Mouse (Mus musculus) embryo, embryonic 11 days (tissue): ENCODE measurements around the gene Slc6a6.
A peak's percentile ranks its signal among the peaks of the same experiment; 100 is the strongest.

ENCODE experiments used
- DNase-seq: peaks from one replicate; pipeline ENCODE4 v3.0.0-alpha.2; 2015

The Slc6a6 gene

DNA sequence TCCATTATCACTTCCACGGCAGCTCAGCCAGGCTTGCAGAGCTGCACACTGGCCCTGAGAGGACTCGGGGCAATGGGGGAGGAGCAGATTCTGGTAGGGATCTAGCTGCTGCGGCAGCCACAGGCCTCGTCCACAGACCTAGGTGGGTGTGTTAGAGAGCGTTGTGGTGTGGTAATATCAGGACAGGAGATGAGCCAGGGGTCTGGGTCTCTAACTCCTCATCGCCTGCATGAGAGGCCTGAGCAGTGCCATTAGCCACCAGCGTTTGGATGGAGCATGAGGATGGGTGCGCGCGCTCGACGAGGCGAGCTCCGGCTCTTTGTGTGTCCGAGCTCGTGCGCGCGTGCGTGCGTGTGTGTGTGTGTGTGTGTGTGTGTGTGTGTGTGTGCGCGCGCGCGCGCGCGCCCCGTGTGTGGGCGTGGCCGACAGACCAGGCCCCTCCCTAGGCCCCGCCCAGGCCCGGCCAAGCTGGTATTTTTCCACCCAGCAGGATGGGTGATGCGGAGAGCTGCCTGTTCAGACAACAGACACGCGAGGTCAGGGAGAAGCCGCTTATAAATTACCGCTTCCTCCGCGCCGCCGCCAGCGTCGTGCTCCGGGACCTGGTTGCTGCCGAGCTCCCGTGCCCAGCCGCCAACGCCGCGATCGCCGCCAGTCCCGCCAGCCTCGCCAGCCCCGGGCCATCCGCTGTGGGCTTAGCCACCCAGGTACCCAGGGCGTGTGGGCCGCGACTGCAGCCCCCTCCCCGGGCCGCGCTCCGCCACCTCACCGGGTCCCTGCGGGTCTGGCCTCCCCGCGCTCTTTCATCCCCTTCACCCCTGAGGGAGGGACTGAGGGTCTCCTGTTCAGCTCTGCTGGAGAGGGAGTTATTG lies at the start of gene Slc6a6:
TSS of gene Slc6a6 (plus strand) at position 452 of the 872 bp plus-strand sequence.
- DNase-seq, result peak; percentile 96

DNA sequence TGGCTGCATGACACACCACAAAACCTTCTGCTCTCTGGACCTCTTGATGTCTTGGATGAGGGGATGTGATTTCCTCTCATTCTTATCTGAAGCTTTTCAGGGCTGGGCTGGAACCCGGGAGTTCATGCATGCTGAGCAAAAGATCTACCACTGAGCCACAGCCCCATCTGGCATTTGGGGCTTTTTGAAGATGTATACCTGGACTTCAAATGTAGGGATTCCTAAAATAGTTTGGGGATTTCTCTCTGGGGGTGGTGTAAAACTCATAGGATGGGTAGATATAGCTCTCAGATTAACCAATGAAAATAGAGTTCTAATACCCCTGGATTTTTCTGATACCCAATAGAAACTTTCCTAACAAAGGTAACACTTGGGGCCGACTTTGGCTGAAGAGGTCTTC lies 49.4 kb upstream of the Slc6a6 start:
- no peak for DNase-seq

DNA sequence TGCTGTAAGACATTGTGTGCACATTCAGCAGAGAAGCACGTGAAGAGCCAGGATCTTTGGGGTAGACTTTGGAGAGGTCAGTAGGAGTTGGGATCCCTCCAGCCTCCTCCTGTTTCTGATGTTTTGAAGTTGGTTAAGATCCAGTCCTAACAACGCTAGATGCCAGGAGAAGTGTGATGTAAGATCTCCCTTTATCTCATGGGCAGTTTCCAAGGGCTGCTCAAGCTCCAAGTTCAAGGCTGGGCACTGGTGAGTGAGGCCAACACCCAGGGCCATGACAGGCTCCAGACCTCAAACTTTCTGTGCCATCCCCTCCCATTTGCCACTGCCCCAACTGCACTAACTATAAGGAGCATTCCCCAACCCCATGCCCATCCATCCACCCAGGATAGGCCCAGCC lies 49.0 kb upstream of the Slc6a6 start:
- DNase-seq, result no peak

GRCm38 (mm10) chr6:91638204-91638995 lies 45.5 kb upstream of the Slc6a6 start:
- DNase-seq, result peak; percentile 66

- no peak for DNase-seq
These were observed 40.8 kb upstream of the Slc6a6 start for GRCm38 (mm10) chr6:91643011-91643410.

GRCm38 (mm10) chr6:91643416-91643921 lies 40.4 kb upstream of the Slc6a6 start:
- no peak for DNase-seq

GRCm38 (mm10) chr6:91646019-91646418 lies 37.8 kb upstream of the Slc6a6 start:
- no peak for DNase-seq

DNA sequence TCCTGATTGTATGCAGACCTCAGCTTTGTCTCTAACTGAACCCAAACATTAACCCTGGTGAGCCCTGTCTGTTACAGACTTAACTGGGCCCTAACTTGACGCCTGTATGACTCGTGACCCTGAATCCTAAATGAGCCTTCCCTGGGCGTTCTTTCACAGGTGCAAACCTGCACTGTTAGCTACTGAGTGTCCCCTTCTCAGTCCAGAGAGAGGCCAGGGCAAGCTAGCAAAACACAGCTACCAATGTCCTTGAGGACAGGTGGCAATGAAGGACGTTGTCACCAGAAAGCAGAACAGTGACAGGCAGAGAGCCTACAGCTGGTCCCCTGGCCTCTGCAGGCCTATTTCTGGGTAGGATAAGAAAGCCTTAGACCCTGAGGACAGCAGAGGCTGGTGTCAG lies 37.0 kb upstream of the Slc6a6 start:
- DNase-seq, result no peak

GRCm38 (mm10) chr6:91647385-91647791 lies 36.5 kb upstream of the Slc6a6 start:
- no peak for DNase-seq

GRCm38 (mm10) chr6:91650255-91650654 lies 33.6 kb upstream of the Slc6a6 start:
- no peak for DNase-seq

GRCm38 (mm10) chr6:91652296-91652695 lies 31.6 kb upstream of the Slc6a6 start:
- DNase-seq, result no peak

DNA sequence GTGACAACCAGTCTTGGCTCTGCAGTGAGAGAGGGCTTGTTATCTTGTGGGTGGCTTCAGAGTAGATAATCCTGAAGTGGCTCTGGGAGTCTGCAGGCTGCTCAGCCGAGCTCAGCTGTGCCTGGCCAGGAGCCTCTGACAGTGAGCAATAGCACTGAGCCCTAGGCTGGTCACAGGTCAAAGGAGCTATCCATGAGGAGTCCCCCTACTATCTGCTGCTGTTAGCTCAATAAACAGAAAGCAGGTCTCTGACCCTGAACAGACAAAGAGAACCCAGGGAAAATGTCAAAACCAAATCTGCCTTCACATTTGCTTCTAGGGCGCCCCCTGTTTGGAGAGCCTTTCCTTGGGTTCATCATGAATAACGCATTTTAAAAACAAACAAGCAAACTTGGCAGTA lies 28.6 kb upstream of the Slc6a6 start:
- DNase-seq, result no peak

DNA sequence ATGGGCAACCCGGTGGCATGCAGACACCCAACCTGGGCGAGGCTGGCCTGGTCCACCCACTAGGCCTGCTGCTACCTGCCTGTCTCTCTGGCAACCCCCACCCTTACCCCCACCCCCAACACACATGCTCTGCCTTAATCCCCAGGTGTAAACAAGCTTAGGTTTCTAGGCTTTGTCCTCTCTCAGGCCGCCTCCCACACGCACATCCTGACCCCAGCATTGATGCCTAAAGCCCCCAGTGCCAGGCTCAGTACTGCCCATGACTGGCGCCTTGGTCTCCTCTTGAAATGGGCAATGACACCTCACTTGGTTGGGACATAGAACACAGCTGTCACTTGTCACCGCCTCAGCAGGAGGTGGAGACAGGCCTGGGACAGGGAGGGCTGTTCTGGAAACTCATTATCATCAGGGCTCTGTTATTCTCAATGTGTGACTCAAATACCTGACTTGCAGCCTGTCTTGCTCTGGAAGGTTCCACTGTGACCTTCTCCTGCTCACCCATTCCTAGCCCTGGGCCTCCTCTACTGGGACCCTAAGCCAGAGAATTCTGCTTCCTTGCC lies 27.9 kb upstream of the Slc6a6 start:
- DNase-seq, result no peak

DNA sequence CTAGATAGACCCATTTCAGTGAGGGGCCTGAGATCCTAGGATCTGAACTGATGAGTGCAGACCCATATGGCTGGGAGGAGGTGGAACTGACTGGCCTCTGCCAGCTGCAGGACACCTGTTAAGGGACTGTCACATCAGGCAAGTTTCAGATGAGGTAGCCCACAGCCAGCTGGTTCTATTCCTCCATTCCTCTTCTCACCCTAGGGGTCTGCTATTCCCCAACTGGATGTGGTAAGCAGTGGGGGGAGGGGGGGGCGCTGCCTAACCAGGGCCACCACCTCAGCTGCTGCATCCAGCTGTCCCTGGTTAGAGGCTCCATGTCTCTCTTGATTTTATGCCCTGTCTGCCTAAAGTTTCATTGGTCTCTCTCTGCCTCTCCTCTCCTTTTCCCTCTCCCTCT lies 25.6 kb upstream of the Slc6a6 start:
- DNase-seq, result no peak

- DNase-seq, result no peak
These were observed 23.9 kb upstream of the Slc6a6 start for GRCm38 (mm10) chr6:91659841-91660509.

GRCm38 (mm10) chr6:91662301-91662700 lies 21.6 kb upstream of the Slc6a6 start:
- no peak for DNase-seq

- DNase-seq, result no peak
These were observed 20.2 kb upstream of the Slc6a6 start for GRCm38 (mm10) chr6:91663616-91664015.

DNA sequence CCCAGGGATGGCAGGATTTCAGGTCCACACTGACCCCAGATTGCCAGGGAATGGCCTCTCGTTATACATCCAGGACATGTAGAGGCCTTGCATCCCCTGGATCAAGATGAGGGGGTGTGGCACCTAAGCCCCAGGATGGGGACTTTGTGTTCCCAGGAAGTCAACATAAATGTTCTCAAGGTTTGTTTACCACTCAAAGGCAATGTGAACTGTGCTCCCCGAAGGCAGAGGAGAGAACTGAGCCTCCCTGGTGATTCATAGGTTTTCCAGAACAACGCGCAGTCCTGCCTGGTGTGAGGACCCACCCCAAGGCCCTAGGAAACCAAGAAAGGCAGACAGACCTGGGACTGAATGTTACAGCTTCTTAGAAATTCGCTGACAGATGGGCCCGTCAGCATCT lies 18.6 kb upstream of the Slc6a6 start:
- DNase-seq, result no peak

DNA sequence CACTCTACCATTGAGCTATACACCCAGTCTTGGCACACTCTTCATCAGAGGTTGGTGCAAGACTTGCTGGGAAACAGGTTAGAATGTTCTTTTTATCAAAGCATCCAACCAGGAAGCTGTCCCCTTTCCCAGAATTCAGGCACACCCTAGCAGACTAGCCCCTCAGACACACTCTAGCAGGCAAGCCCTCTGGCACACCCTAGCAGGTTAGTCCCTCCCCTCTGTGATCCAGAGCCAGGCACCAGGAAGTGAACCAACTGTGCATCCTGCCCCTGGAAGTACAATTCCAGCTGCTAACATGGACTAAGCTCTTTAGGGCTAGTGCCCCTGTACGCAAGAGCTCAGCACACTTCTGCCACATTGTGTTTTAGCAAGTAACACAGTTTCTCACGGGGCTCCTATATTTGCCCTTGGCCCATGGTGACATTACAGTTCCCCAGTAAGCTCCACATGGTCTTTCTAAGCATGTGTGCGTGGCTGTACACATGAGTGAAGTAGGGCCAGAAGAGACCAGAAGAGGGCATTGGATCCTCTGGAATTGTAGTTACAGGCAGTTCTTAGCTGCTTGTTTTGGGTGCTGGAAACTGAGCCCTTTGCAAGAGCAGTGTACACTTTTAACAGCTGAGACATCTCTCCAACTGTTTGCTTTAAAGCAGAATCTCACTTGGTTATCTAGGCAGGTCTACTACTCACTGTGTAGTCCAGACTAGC lies 17.7 kb upstream of the Slc6a6 start:
- DNase-seq, result no peak

DNA sequence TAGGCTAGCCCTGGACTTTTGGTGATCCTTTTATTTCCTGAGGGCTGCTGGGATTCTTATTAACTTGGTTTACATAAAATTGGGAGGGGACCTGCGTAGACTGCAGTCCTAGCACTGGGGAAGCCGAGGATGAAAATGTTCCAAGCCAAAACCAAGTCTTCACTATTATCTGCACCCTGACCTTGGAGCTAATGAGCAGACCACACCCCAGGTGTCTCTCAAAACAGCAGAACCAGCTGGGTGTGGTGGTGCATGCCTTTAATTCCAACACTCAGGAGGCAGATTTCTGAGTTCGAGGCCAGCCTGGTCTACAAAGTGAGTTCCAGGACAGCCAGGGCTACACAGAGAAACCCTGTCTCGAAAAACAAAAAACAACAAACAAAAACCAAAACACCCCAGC lies 16.7 kb upstream of the Slc6a6 start:
- no peak for DNase-seq

- no peak for DNase-seq
These were observed 15.6 kb upstream of the Slc6a6 start for GRCm38 (mm10) chr6:91668276-91668675.

DNA sequence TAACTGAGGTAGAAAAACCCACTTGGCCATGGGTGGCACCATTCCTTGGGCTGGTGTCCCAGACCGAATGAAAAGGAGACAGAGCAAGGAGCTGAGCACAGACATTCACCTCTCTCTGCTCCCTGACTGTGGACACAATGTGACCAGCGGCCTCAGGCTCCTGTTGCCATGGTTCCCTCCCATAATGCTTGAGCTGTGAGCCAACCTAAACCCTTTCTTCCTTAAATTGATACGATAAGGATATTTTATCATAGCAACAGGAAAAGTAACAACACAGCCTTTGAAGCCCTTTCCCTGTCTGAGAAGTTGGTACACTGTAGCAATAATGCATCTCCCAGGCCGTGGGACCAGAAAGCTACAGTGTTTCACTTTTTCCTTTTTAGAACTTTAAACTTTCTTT lies 14.6 kb upstream of the Slc6a6 start:
- DNase-seq, result peak; percentile 45
